Mouse (Mus musculus) induced T-regulatory cell, adult 2 months (primary cell): Measurements from ENCODE around the gene Psmc3ip.

Experiments
- DNase-seq: peaks from one replicate; pipeline ENCODE4 v3.0.0-alpha.2; 2012; ENCODE audit warnings: low read depth

Psmc3ip gene

GRCm38 (mm10) chr11:101079746-101080145 lies 15.5 kb downstream of the Psmc3ip start:
- peak; percentile 46 for DNase-seq

- DNase-seq, result no peak
These were observed 17.1 kb downstream of the Psmc3ip start, which contains the start of gene Hsd17b1 for GRCm38 (mm10) chr11:101078121-101078520. TSS of gene Hsd17b1 (plus strand) at chr11:101078411.

- no peak for DNase-seq
These were observed 23.3 kb downstream of the Psmc3ip start for GRCm38 (mm10) chr11:101071810-101072428.

GRCm38 (mm10) chr11:101070987-101071386 lies 24.2 kb downstream of the Psmc3ip start:
- DNase-seq, result no peak

- no peak for DNase-seq
These were observed 25.1 kb downstream of the Psmc3ip start for GRCm38 (mm10) chr11:101070189-101070527.

GRCm38 (mm10) chr11:101069391-101070188 lies 25.6 kb downstream of the Psmc3ip start, which contains the start of gene Naglu:
TSS of gene Naglu (plus strand) at chr11:101070012.
- DNase-seq, result peak; percentile 94

- peak; percentile 89 for DNase-seq
These were observed 28.5 kb downstream of the Psmc3ip start for GRCm38 (mm10) chr11:101066549-101067412.

GRCm38 (mm10) chr11:101065002-101065401 lies 30.2 kb downstream of the Psmc3ip start:
- peak; percentile 14 for DNase-seq

- DNase-seq, result no peak
These were observed 30.8 kb downstream of the Psmc3ip start for GRCm38 (mm10) chr11:101064462-101064861.

GRCm38 (mm10) chr11:101063676-101064327 lies 31.4 kb downstream of the Psmc3ip start:
- DNase-seq, result peak; percentile 66

- no peak for DNase-seq
These were observed 32.1 kb downstream of the Psmc3ip start for GRCm38 (mm10) chr11:101062971-101063675.

GRCm38 (mm10) chr11:101062165-101062884 lies 32.9 kb downstream of the Psmc3ip start:
- DNase-seq, result no peak

- DNase-seq, result no peak
These were observed 34.2 kb downstream of the Psmc3ip start for GRCm38 (mm10) chr11:101061049-101061448.

GRCm38 (mm10) chr11:101060126-101060525 lies 35.1 kb downstream of the Psmc3ip start:
- peak; percentile 47 for DNase-seq

- peak; percentile 42 for DNase-seq
These were observed 35.8 kb downstream of the Psmc3ip start for GRCm38 (mm10) chr11:101059473-101059872.

GRCm38 (mm10) chr11:101058726-101059125 lies 36.5 kb downstream of the Psmc3ip start:
- peak; percentile 51 for DNase-seq

GRCm38 (mm10) chr11:101057860-101058259 lies 37.4 kb downstream of the Psmc3ip start:
- DNase-seq, result peak; percentile 93

- DNase-seq, result no peak
These were observed 38.4 kb downstream of the Psmc3ip start for GRCm38 (mm10) chr11:101056885-101057284.

- DNase-seq, result no peak
These were observed 39.8 kb downstream of the Psmc3ip start for GRCm38 (mm10) chr11:101055418-101055817.

GRCm38 (mm10) chr11:101053974-101054373 lies 41.3 kb downstream of the Psmc3ip start:
- peak; percentile 60 for DNase-seq
